Mouse (Mus musculus) CH12.LX (cell line): ENCODE data around the gene Grb10. TPM values are rescaled to one million over a fixed set of nuclear protein-coding genes. Genes with fewer than 3 reads are reported as not detected.
A peak's percentile ranks its signal among the peaks of the same experiment; 100 is the strongest.

ENCODE experiments used
- DNase-seq: peaks from one replicate; pipeline ENCODE4 v3.0.0-alpha.2; 2013; ENCODE audit errors: extremely low read depth
- H3K27ac ChIP-seq: 2 replicates; pipeline ENCODE4 v1.5.1; 2012; ENCODE audit warnings: low read depth, mild to moderate bottlenecking, control low read depth, moderate library complexity; ENCODE audit not compliant: insufficient read depth
- H3K27me3 ChIP-seq: replicated peaks from 2 replicates; pipeline ENCODE3; 2012; ENCODE audit warnings: inconsistent platforms
- H3K36me3 ChIP-seq, 2 experiments: replicated peaks in 1 of 2; 2 replicates each; pipeline versions ENCODE3 to v1.6.1; 2012; ENCODE audit warnings: inconsistent platforms in 1 of 2, low read length in 1 of 2, mild to moderate bottlenecking in 1 of 2, mixed read lengths in 1 of 2, moderate library complexity in 1 of 2; ENCODE audit not compliant: control insufficient read depth in 1 of 2, insufficient read depth in 1 of 2
- H3K4me1 ChIP-seq, 2 experiments: 2 replicates each; pipeline ENCODE4 v1.6.1; 2012; ENCODE audit warnings: inconsistent platforms in 1 of 2, moderate library complexity in 1 of 2; ENCODE audit not compliant: insufficient read depth in 2 of 2, control insufficient read depth in 1 of 2
- H3K4me2 ChIP-seq: 2 replicates; pipeline ENCODE4 v1.6.1; 2012; ENCODE audit warnings: low read depth, mild to moderate bottlenecking, control low read depth; ENCODE audit not compliant: poor library complexity, insufficient read depth, severe bottlenecking
- H3K4me3 ChIP-seq, 3 experiments: fragments of 150-350 bp in 1 of 3; sonication (generic) in 1 of 3; replicated peaks in 1 of 3; 2 replicates each; pipeline versions ENCODE3 to v1.5.1; 2011 to 2012; ENCODE audit warnings: low read depth in 2 of 3, low read length in 2 of 3, mild to moderate bottlenecking in 2 of 3, moderate library complexity in 2 of 3, control low read depth in 1 of 3, improper control_type of control experiment in 1 of 3, inconsistent platforms in 1 of 3, mixed read lengths in 1 of 3; ENCODE audit not compliant: poor library complexity in 1 of 3
- H3K79me2 ChIP-seq: replicated peaks from 2 replicates; pipeline ENCODE4 v1.6.1; 2012; ENCODE audit warnings: mild to moderate bottlenecking, moderate library complexity; ENCODE audit not compliant: control insufficient read depth, poor library complexity, insufficient read depth, severe bottlenecking; ENCODE audit errors: extremely low read depth
- H3K9ac ChIP-seq: 2 replicates; pipeline ENCODE4 v1.6.1; 2012; ENCODE audit warnings: low read depth, mild to moderate bottlenecking, control low read depth, moderate library complexity; ENCODE audit not compliant: insufficient read depth
- H3K9me3 ChIP-seq: replicated peaks from 2 replicates; pipeline ENCODE3; 2012; ENCODE audit warnings: low read length, inconsistent platforms, mixed read lengths
- BHLHE40 ChIP-seq: IDR thresholded peaks from 2 replicates; pipeline ENCODE4 v1.6.1; 2011; ENCODE audit warnings: mild to moderate bottlenecking, low read depth, low read length, improper control_type of control experiment
- CHD1 ChIP-seq: IDR thresholded peaks from 2 replicates; pipeline ENCODE4 v1.6.1; 2012; ENCODE audit warnings: low read depth, low read length, improper control_type of control experiment, inconsistent platforms
- CTCF ChIP-seq, 2 experiments: IDR thresholded peaks in 1 of 2; conservative IDR thresholded peaks in 1 of 2; 2 replicates each; pipeline ENCODE4 v1.5.1; 2011 to 2012; ENCODE audit warnings: low read depth in 2 of 2, low read length in 2 of 2, improper control_type of control experiment in 1 of 2, inconsistent platforms in 1 of 2, mild to moderate bottlenecking in 1 of 2, moderate library complexity in 1 of 2
- ELF1 ChIP-seq: IDR thresholded peaks from 2 replicates; pipeline ENCODE4 v1.6.1; 2014; ENCODE audit warnings: low read depth, mild to moderate bottlenecking, inconsistent platforms, low read length, improper control_type of control experiment
- ETS1 ChIP-seq: conservative IDR thresholded peaks from 2 replicates; pipeline ENCODE4 v1.6.1; 2012; ENCODE audit warnings: low read depth, mild to moderate bottlenecking, inconsistent platforms, low read length, improper control_type of control experiment, moderate library complexity
- HCFC1 ChIP-seq: IDR thresholded peaks from 2 replicates; pipeline ENCODE4 v1.6.1; 2012; ENCODE audit warnings: low read depth, mild to moderate bottlenecking, inconsistent platforms, low read length, improper control_type of control experiment
- IRF4 ChIP-seq: IDR thresholded peaks from 2 replicates; pipeline ENCODE4 v1.6.1; 2014; ENCODE audit warnings: low read depth, mild to moderate bottlenecking, inconsistent platforms, low read length, improper control_type of control experiment
- JUN ChIP-seq: IDR thresholded peaks from 2 replicates; pipeline ENCODE4 v1.6.1; 2011; ENCODE audit warnings: low read depth, mild to moderate bottlenecking, low read length, improper control_type of control experiment, moderate library complexity; ENCODE audit not compliant: insufficient read depth
- JUND ChIP-seq: conservative IDR thresholded peaks from 2 replicates; pipeline ENCODE4 v1.6.1; 2011; ENCODE audit warnings: low read depth, low read length, improper control_type of control experiment
- KAT2A ChIP-seq: IDR thresholded peaks from 2 replicates; pipeline ENCODE4 v1.6.1; 2012; ENCODE audit warnings: low read length, improper control_type of control experiment, inconsistent platforms; ENCODE audit not compliant: insufficient replicate concordance
- MAZ ChIP-seq: IDR thresholded peaks from 2 replicates; pipeline ENCODE4 v1.6.1; 2012; ENCODE audit warnings: low read depth, mild to moderate bottlenecking, inconsistent platforms, low read length, improper control_type of control experiment, moderate library complexity
- NELFE ChIP-seq: IDR thresholded peaks from 2 replicates; pipeline ENCODE4 v1.6.1; 2011; ENCODE audit warnings: low read depth, low read length, improper control_type of control experiment
- POLR2AphosphoS2 ChIP-seq: IDR thresholded peaks from 2 replicates; pipeline ENCODE4 v1.6.1; 2011; ENCODE audit warnings: low read depth, low read length, improper control_type of control experiment
- RAD21 ChIP-seq: IDR thresholded peaks from 2 replicates; pipeline ENCODE4 v1.6.1; 2011; ENCODE audit warnings: low read depth, mild to moderate bottlenecking, low read length, improper control_type of control experiment, moderate library complexity
- RCOR1 ChIP-seq: conservative IDR thresholded peaks from 2 replicates; pipeline ENCODE4 v1.6.1; 2012; ENCODE audit warnings: low read depth, mild to moderate bottlenecking, inconsistent platforms, low read length, improper control_type of control experiment
- TBP ChIP-seq: conservative IDR thresholded peaks from 2 replicates; pipeline ENCODE4 v1.6.1; 2011; ENCODE audit warnings: low read depth, low read length, improper control_type of control experiment
- TCF12 ChIP-seq: IDR thresholded peaks from 2 replicates; pipeline ENCODE4 v1.6.1; 2014; ENCODE audit warnings: low read depth, mild to moderate bottlenecking, inconsistent platforms, low read length, improper control_type of control experiment
- dilution Hi-C: fragments of 300-500 bp; cut with MboI; formaldehyde crosslinking; loops from 2 replicates; pipeline ENCODE4 v1.14.3; 2020; ENCODE audit warnings: low sequenced_read_pairs; ENCODE audit not compliant: extremely low pct_unique_long_range_greater_than_20kb, extremely low pct_ligation_motif_present
- in situ Hi-C: fragments of 300-500 bp; cut with MboI; formaldehyde crosslinking; loops from 3 replicates; pipeline ENCODE4 v1.14.3; 2019; ENCODE audit warnings: low sequenced_read_pairs, low pct_ligation_motif_present, low pct_unique_long_range_greater_than_20kb, mixed read lengths
- polyA plus RNA-seq: library from polyadenylated mRNA; unstranded; fragments of >175 nt; gene quantifications from 2 replicates; pipeline ENCODE4 v1.2.1, GENCODE M21; 2012; ENCODE audit warnings: low read depth; ENCODE audit not compliant: insufficient read length
- total RNA-seq, 2 experiments: library from RNA; depleted of rRNA; stranded (reverse); fragments of 300-350 nt in 1 of 2; fragments of >200 nt in 1 of 2; gene quantifications; 2 replicates each; pipeline ENCODE4 v1.2.3; 2012 to 2014

Grb10 gene
- total and polyA plus RNA-seq, 3 experiments = 38.4 to 189 (median 137) TPM

DNA sequence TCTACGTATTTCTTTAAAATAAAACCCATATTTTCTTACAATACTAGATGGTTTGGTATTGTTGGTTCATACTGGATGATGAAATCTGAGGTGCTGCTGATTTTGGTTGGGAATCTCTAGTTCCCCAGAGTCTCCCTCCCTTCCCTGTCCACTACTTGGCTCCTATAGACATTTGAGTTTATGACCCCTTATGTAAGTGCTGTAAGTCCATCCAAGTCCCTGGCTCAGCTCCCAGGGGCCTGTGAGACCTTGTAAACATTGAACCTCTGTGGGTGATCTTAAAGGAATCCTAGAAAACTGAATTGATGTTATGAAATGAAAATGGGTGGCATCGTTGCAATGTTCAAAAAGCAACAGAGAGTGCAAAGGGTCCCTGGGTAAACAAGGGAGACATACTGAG, 40.7 kb upstream of the Grb10 start:
- no peaks in the 10 kb centered on the region for H3K79me2 ChIP-seq
- TF ChIP-seq JUN = no peak
- no peak for TF ChIP-seq ELF1
- no peak for TF ChIP-seq HCFC1
- no peak for TF ChIP-seq RAD21
- no peak for TF ChIP-seq CHD1
- TF ChIP-seq CTCF (conservative IDR thresholded peaks at IDR 0.05 in 1 of 2, IDR thresholded peaks at IDR 0.05 in 1 of 2; ENCODE audit: low read depth in 2 of 2, low read length in 2 of 2) = no peak
- TF ChIP-seq TCF12 = no peak
- TF ChIP-seq POLR2AphosphoS2 = no peak
- no peak for TF ChIP-seq ETS1
- no peak for TF ChIP-seq JUND
- TF ChIP-seq TBP = no peak
- TF ChIP-seq, all 38 proteins: peak for 0
- DNase-seq = no peak
- H3K4me2 ChIP-seq = no peak overlapping the region
- no peak overlapping the region for H3K4me3 ChIP-seq
- no peak overlapping the region for H3K27ac ChIP-seq
- H3K9me3 ChIP-seq = no peaks in the 10 kb centered on the region
- dilution Hi-C loops = no loop called here
- no peaks in the 10 kb centered on the region for H3K27me3 ChIP-seq
- H3K36me3 ChIP-seq = no peaks in the 10 kb centered on the region
- in situ Hi-C loops = no loop called here
- peaks cover 0 to 5% of the 10 kb centered on the region in 2 experiments; a peak in 1 of 4 replicates for H3K4me1 ChIP-seq
- no peak overlapping the region for H3K9ac ChIP-seq

DNA sequence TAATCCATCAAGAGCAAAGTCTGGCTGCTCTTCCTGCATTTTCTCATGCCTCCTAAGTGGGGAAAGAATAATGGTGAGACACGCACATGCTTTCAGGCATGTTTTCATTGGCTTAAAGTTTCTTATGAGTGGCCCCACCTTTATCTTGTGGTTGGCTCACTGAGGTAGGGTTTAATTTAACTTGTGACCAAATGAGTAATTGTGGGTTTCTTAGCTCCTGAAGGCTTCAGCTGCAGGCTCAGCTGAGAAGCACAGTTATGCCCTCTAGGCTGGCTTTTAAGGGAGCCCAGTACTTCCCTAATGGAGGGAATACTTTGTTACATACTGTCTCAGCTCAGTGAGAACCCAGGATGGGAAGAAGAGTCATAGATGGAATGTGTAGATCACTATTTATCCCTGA, 37.0 kb upstream of the Grb10 start:
- no peak overlapping the region for H3K27ac ChIP-seq
- no peaks in the 10 kb centered on the region for H3K27me3 ChIP-seq
- dilution Hi-C loops = no loop called here

More for the DNA sequence above, 37.0 kb upstream of the Grb10 start:
- H3K79me2 ChIP-seq = no peaks in the 10 kb centered on the region
- DNase-seq = peak; percentile 40
- in situ Hi-C loops = no loop called here
- no peak overlapping the region for H3K9ac ChIP-seq
- H3K4me1 ChIP-seq = peaks cover 5 to 35% of the 10 kb centered on the region in 2 experiments
- H3K4me2 ChIP-seq = no peak overlapping the region
- TF ChIP-seq ETS1 (no peak), MAZ (no peak), IRF4 (no peak), NELFE (no peak), TBP (no peak), CHD1 (no peak), KAT2A (no peak), BHLHE40 (no peak), HCFC1 (no peak), RCOR1 (no peak), TCF12 (no peak)
- H3K36me3 ChIP-seq = no peaks in the 10 kb centered on the region
- no peak overlapping the region for H3K4me3 ChIP-seq
- no peaks in the 10 kb centered on the region for H3K9me3 ChIP-seq
